Mouse (Mus musculus): Measurements from ENCODE around the gene Catsper1.
"Not testable (repeated sequence)": the region's sequence is repeated elsewhere in the genome, so short reads cannot be mapped to it uniquely, and the experiment has no call there.

Catsper1 gene

GRCm38 (mm10) chr19:5335441-5335840 is at the start of gene Catsper1:
TSS of gene Catsper1 (plus strand) at chr19:5335741.
- no peak for DNase-seq (ENCODE audit: low spot score in 2 of 2)

- DNase-seq (ENCODE audit: low spot score in 2 of 2) = peak; percentile 99
Measured at GRCm38 (mm10) chr19:5294972-5295735, 40.4 kb upstream of the Catsper1 start, which contains the start of gene Sf3b2. TSS of gene Sf3b2 (minus strand) at chr19:5295455.

- DNase-seq (ENCODE audit: low spot score in 2 of 2) = no peak
Measured at GRCm38 (mm10) chr19:5295736-5296075, 39.8 kb upstream of the Catsper1 start.

- peak; percentile 72 to 73 for DNase-seq (ENCODE audit: low spot score in 2 of 2)
Measured at GRCm38 (mm10) chr19:5296630-5297029, 38.9 kb upstream of the Catsper1 start.

GRCm38 (mm10) chr19:5297903-5298800 is 37.4 kb upstream of the Catsper1 start, which contains the start of gene Gal3st3:
TSS of gene Gal3st3 (plus strand) at chr19:5298331.
- peak; percentile 60 to 64 for DNase-seq (ENCODE audit: low spot score in 2 of 2)

- DNase-seq (ENCODE audit: low spot score in 2 of 2) = no peak
Measured at GRCm38 (mm10) chr19:5300588-5300987, 35.0 kb upstream of the Catsper1 start.

- DNase-seq (ENCODE audit: low spot score in 2 of 2) = peak in 1 of 2 experiments; percentile 29
Measured at GRCm38 (mm10) chr19:5302455-5302854, 33.1 kb upstream of the Catsper1 start.

GRCm38 (mm10) chr19:5306279-5306678 is 29.3 kb upstream of the Catsper1 start:
- no peak for DNase-seq (ENCODE audit: low spot score in 2 of 2)

- no peak for DNase-seq (ENCODE audit: low spot score in 2 of 2)
Measured at GRCm38 (mm10) chr19:5306968-5307734, 28.4 kb upstream of the Catsper1 start.

- DNase-seq (ENCODE audit: low spot score in 2 of 2) = no peak
Measured at GRCm38 (mm10) chr19:5309025-5309424, 26.5 kb upstream of the Catsper1 start.

- no peak for DNase-seq (ENCODE audit: low spot score in 2 of 2)
Measured at GRCm38 (mm10) chr19:5313189-5313588, 22.4 kb upstream of the Catsper1 start.

- DNase-seq (ENCODE audit: low spot score in 2 of 2) = no peak
Measured at GRCm38 (mm10) chr19:5323801-5324200, 11.7 kb upstream of the Catsper1 start.

- no peak for DNase-seq (ENCODE audit: low spot score in 2 of 2)
Measured at GRCm38 (mm10) chr19:5327970-5328369, 7.6 kb upstream of the Catsper1 start.

GRCm38 (mm10) chr19:5334741-5335140 is 800 bp upstream of the Catsper1 start:
- DNase-seq (ENCODE audit: low spot score in 2 of 2) = no peak

GRCm38 (mm10) chr19:5337975-5338374 is 2.4 kb downstream of the Catsper1 start:
- peak; percentile 68 to 78 for DNase-seq (ENCODE audit: low spot score in 2 of 2)

- no peak for DNase-seq (ENCODE audit: low spot score in 2 of 2)
Measured at GRCm38 (mm10) chr19:5341360-5341759, 5.8 kb downstream of the Catsper1 start.

- no peak for DNase-seq (ENCODE audit: low spot score in 2 of 2)
Measured at GRCm38 (mm10) chr19:5345297-5346131, 10.0 kb downstream of the Catsper1 start.

- no peak for DNase-seq (ENCODE audit: low spot score in 2 of 2)
Measured at GRCm38 (mm10) chr19:5348064-5348463, 12.5 kb downstream of the Catsper1 start.

GRCm38 (mm10) chr19:5348526-5349501 is 13.3 kb downstream of the Catsper1 start:
- DNase-seq (ENCODE audit: low spot score in 2 of 2) = peak; percentile 34 to 39

- not testable (repeated sequence) for DNase-seq (ENCODE audit: low spot score in 2 of 2)
Measured at GRCm38 (mm10) chr19:5349502-5349873, 13.9 kb downstream of the Catsper1 start, which contains the start of gene Cst6. TSS of gene Cst6 (minus strand) at chr19:5349574.

Data from frontal cortex, postnatal 36 days (tissue).